ENCODE assay signal across 8 mouse cellular contexts in genomic region chr3:79202275-79203153, GRCm38 (mm10).
DNase-seq lines count a peak whose midpoint lies in the region; ATAC-seq and TF ChIP-seq lines count a peak whose summit lies in the region.

No protein-coding gene starts in this region.

- TF ChIP-seq POLR2A in lung, adult 2 months (IDR thresholded peaks at IDR 0.05; ENCODE audit: borderline replicate concordance, extremely low read depth, low read depth, low read length): no peak
- TF ChIP-seq POLR2A in olfactory bulb, adult 2 months (IDR thresholded peaks at IDR 0.05; ENCODE audit: insufficient read depth, low read depth, low read length): no peak

- no peak for DNase-seq in G1E (ENCODE audit: low spot score)
- peak; percentile 51 for DNase-seq in c-Kit-positive CD71-negative TER-119-negative erythroid progenitor cells, embryonic 14.5 days (ENCODE audit: low read depth)
- peak; percentile 73 to 85 for DNase-seq in heart, postnatal 14 days
- peak; percentile 78 to 83 for DNase-seq in kidney, postnatal 4 days
- DNase-seq in lung, adult 2 months: peak; percentile 69
- DNase-seq in thymus, postnatal 4 days: peak; percentile 77

- intact Hi-C loops in heart, postnatal 14 days (cut with DNase I): loop anchor here (1.0 to 5.0 kb wide), 5 partner anchors 19 to 384 kb away; partner anchors contain the start of gene Rapgef2

- ATAC-seq in G1E (ENCODE audit: extremely low read depth, insufficient number of reproducible peaks, low FRiP score, poor library complexity, severe bottlenecking): peak; percentile 41
- ATAC-seq in forebrain, embryonic 12.5 days (ENCODE audit: low FRiP score): peak; percentile 81

- peaks cover 12% of the 10 kb centered on the region for H3K36me3 ChIP-seq in G1E (replicated peaks)
- H3K36me3 ChIP-seq in forebrain, embryonic 12.5 days (replicated peaks): no peaks in the 10 kb centered on the region

- peak overlapping the region; percentile 21; the same call in 1 of the 2 replicates for H3K9ac ChIP-seq in forebrain, embryonic 12.5 days

- 41% methylated on average over 11 of the region's 11 CpGs for WGBS in forebrain, embryonic 12.5 days
- WGBS in lung, adult 2 months: 32% methylated on average over 11 of the region's 11 CpGs
- 43% methylated on average over 11 of the region's 11 CpGs for WGBS in olfactory bulb, adult 2 months

- H3K4me2 ChIP-seq in forebrain, embryonic 12.5 days: no peak overlapping the region

- TF ChIP-seq CTCF in G1E (IDR thresholded peaks at IDR 0.05; ENCODE audit: low read depth, low read length): peak; percentile 59
- peak; percentile 94 for TF ChIP-seq CTCF in lung, adult 2 months (IDR thresholded peaks at IDR 0.05; ENCODE audit: insufficient read depth, low read length)
- TF ChIP-seq CTCF in olfactory bulb, adult 2 months (IDR thresholded peaks at IDR 0.05; ENCODE audit: insufficient read depth, low read depth, low read length): no peak

- peaks cover 31% of the 10 kb centered on the region for H3K4me1 ChIP-seq in G1E (ENCODE audit: insufficient read depth, low read depth, low read length)
- H3K4me1 ChIP-seq in forebrain, embryonic 12.5 days: peaks cover 19% of the 10 kb centered on the region
- peaks cover 10% of the 10 kb centered on the region for H3K4me1 ChIP-seq in lung, adult 2 months (ENCODE audit: control insufficient read depth, insufficient read depth, low read length)
- peaks cover 15% of the 10 kb centered on the region for H3K4me1 ChIP-seq in olfactory bulb, adult 2 months (ENCODE audit: control insufficient read depth, insufficient read depth, low read length)

- peak overlapping the region; percentile 50; the same call in 1 of the 2 replicates for H3K4me3 ChIP-seq in G1E (ENCODE audit: low read depth, low read length)
- H3K4me3 ChIP-seq in forebrain, embryonic 12.5 days (replicated peaks): no peak overlapping the region
- no peak overlapping the region for H3K4me3 ChIP-seq in lung, adult 2 months (replicated peaks; ENCODE audit: extremely low read depth, low read depth, low read length)
- H3K4me3 ChIP-seq in olfactory bulb, adult 2 months (ENCODE audit: insufficient read depth, low read depth, low read length): no peak overlapping the region

- H3K9me3 ChIP-seq in G1E (replicated peaks): no peaks in the 10 kb centered on the region
- H3K9me3 ChIP-seq in forebrain, embryonic 12.5 days: no peaks in the 10 kb centered on the region

- no peak overlapping the region for H3K27ac ChIP-seq in forebrain, embryonic 12.5 days
- 0 out of 2 replicates have a peak overlapping the region, but pooled peaks have one; percentile 12 for H3K27ac ChIP-seq in olfactory bulb, adult 2 months (ENCODE audit: insufficient read depth, low read depth, low read length)

- no peaks in the 10 kb centered on the region for H3K27me3 ChIP-seq in G1E (ENCODE audit: insufficient read depth, low read length)
- no peaks in the 10 kb centered on the region for H3K27me3 ChIP-seq in forebrain, embryonic 12.5 days
